Mouse (Mus musculus) cerebellum, postnatal 10 days (tissue): ENCODE measurements at regions not wholly inside any gene's neighbourhood (a gene's known extent, or its start where the extent isn't known, plus 50 kb on each side); places are given as distances from the start of the nearest gene placed in this dataset.

Experiments
- DNase-seq, 2 experiments: peaks; one replicate each; pipeline ENCODE4 v3.0.0; 2021; ENCODE audit warnings: mixed read lengths in 2 of 2

GRCm38 (mm10) chr8:115626396-115627136, 81.0 kb downstream of the Maf start:
- DNase-seq: peak; percentile 23 to 28

- peak in 1 of 2 experiments; percentile 19 for DNase-seq
Measured at GRCm38 (mm10) chr8:115625072-115625471, 82.5 kb downstream of the Maf start.

GRCm38 (mm10) chr8:115618049-115618760, 89.4 kb downstream of the Maf start:
- peak in 1 of 2 experiments; percentile 16 for DNase-seq

GRCm38 (mm10) chr8:115616871-115617605, 90.6 kb downstream of the Maf start:
- DNase-seq: peak; percentile 87 to 94

GRCm38 (mm10) chr8:115613946-115614584, 93.5 kb downstream of the Maf start:
- no peak for DNase-seq

GRCm38 (mm10) chr8:115612119-115612518, 95.5 kb downstream of the Maf start:
- no peak for DNase-seq

- DNase-seq: no peak
Measured at GRCm38 (mm10) chr8:115599771-115600170, 107.8 kb downstream of the Maf start.

GRCm38 (mm10) chr8:115597226-115597953, 110.2 kb downstream of the Maf start:
- DNase-seq: peak; percentile 62 to 63

- no peak for DNase-seq
Measured at GRCm38 (mm10) chr8:115589721-115590120, 117.9 kb downstream of the Maf start.

GRCm38 (mm10) chr8:115589076-115589475, 118.5 kb downstream of the Maf start:
- no peak for DNase-seq

- no peak for DNase-seq
Measured at GRCm38 (mm10) chr8:115584311-115584907, 123.2 kb downstream of the Maf start.

- no peak for DNase-seq
Measured at GRCm38 (mm10) chr8:115583221-115583620, 124.4 kb downstream of the Maf start.

- DNase-seq: peak in 1 of 2 experiments; percentile 10
Measured at GRCm38 (mm10) chr8:115581940-115582517, 125.6 kb downstream of the Maf start.

- DNase-seq: no peak
Measured at GRCm38 (mm10) chr8:115568394-115568793, 139.2 kb downstream of the Maf start.

GRCm38 (mm10) chr8:115565768-115566167, 141.8 kb downstream of the Maf start:
- DNase-seq: no peak

- no peak for DNase-seq
Measured at GRCm38 (mm10) chr8:115562362-115562761, 145.2 kb downstream of the Maf start.

GRCm38 (mm10) chr8:115560985-115561916, 146.3 kb downstream of the Maf start:
- no peak for DNase-seq

- DNase-seq: no peak
Measured at GRCm38 (mm10) chr8:115555452-115555851, 152.1 kb downstream of the Maf start.

GRCm38 (mm10) chr8:115554185-115554584, 153.4 kb downstream of the Maf start:
- no peak for DNase-seq

GRCm38 (mm10) chr8:115551262-115551661, 156.3 kb downstream of the Maf start:
- DNase-seq: no peak
